Comparison of ENCODE assay signal across 14 mouse cellular contexts in the genomic region with DNA sequence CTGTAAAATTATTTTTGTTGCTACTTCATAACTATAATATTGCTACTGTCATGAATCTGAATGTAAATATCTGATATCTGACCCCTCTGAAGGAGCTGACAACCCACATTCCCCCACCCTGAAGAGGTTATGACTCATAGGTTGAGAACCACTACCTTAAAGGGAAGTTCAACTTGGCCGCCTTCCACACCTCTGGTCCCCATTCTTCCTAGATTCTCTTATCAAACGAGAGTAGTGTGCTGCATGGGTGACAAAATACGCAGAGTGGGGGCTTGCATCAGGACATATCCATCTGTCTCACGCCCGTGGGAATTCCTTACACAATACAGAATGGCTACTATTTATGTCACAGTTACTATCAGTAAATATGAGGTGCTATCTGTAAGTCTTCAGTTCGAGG.
DNase-seq lines count a peak whose midpoint lies in the region; ATAC-seq lines count a peak whose summit lies in the region.
"Had no signal": no experiment of that assay in that cellular context is flagged by ENCODE, and none has a peak within 500 bp of the region (broad histone marks: within the 10 kb centered on the region; RNA-seq: fewer than 3 reads in every experiment).

No protein-coding gene starts in this region.

- no peaks in the 10 kb centered on the region for H3K36me3 ChIP-seq in intestine, embryonic 15.5 days
- H3K36me3 ChIP-seq: hindbrain, embryonic 10.5 days; limb, embryonic 13.5 days; midbrain, embryonic 10.5 days had no signal

- no peak overlapping the region for H3K4me3 ChIP-seq in intestine, embryonic 15.5 days (replicated peaks)
- H3K4me3 ChIP-seq: hindbrain, embryonic 10.5 days; layer of hippocampus, adult 2 months; limb, embryonic 13.5 days; midbrain, embryonic 10.5 days had no signal

- H3K27ac ChIP-seq in intestine, embryonic 15.5 days, result no peak overlapping the region
- H3K27ac ChIP-seq: hindbrain, embryonic 10.5 days; limb, embryonic 13.5 days had no signal

- H3K4me2 ChIP-seq in intestine, embryonic 15.5 days (replicated peaks), result no peak overlapping the region
- H3K4me2 ChIP-seq: limb, embryonic 13.5 days had no signal

- H3K9ac ChIP-seq in intestine, embryonic 15.5 days, result no peak overlapping the region
- H3K9ac ChIP-seq: limb, embryonic 13.5 days had no signal

- DNase-seq in kidney, adult 9 months, result peak; percentile 13
- no peak for DNase-seq in kidney, adult 18-20 months
- DNase-seq in heart, adult 18-20 months, result peak; percentile 28 to 36
- DNase-seq in heart, postnatal 4 days, result peak; percentile 44
- no peak for DNase-seq in layer of hippocampus, postnatal 36 days
- DNase-seq: right cerebral cortex, postnatal 25 days had no signal

- H3K9me3 ChIP-seq in intestine, embryonic 15.5 days, result no peaks in the 10 kb centered on the region
- H3K9me3 ChIP-seq: hindbrain, embryonic 10.5 days; limb, embryonic 13.5 days; midbrain, embryonic 10.5 days had no signal

- peak; percentile 55 for ATAC-seq in megakaryocyte, adult 5-6 weeks (ENCODE audit: poor library complexity, severe bottlenecking)
- ATAC-seq in intestine, embryonic 15.5 days, result no peak
- no peak for ATAC-seq in frontal cortex, adult (ENCODE audit: low TSS enrichment)
- ATAC-seq: forebrain, embryonic 14.5 days had no signal

- H3K4me1 ChIP-seq in intestine, embryonic 15.5 days (replicated peaks), result 0 out of 2 replicates have a peak, but pooled peaks cover 4% of the 10 kb centered on the region

- H3K27me3 ChIP-seq in intestine, embryonic 15.5 days (replicated peaks), result no peaks in the 10 kb centered on the region
- H3K27me3 ChIP-seq: limb, embryonic 13.5 days had no signal

- 74% methylated on average over 6 of the region's 6 CpGs for WGBS in intestine, embryonic 15.5 days

Comparison
In these comparisons a context has a peak if more than half of its experiments do, and no peak if none do; other contexts are left out.
1. DNase-seq: peak in kidney, adult 9 months (single experiment), heart, adult 18-20 months (2 of 2) and heart, postnatal 4 days (single experiment); none in kidney, adult 18-20 months (single experiment) and layer of hippocampus, postnatal 36 days (0 of 2).